Mouse (Mus musculus): ENCODE measurements at regions not wholly inside any gene's neighbourhood (a gene's known extent, or its start where the extent isn't known, plus 50 kb on each side); places are given as distances from the start of the nearest gene placed in this dataset.

- Histone ChIP-seq H3K4me1 (replicated peaks; ENCODE audit: control insufficient read depth, insufficient read depth, low read length) (no peaks in the 10 kb centered on the region), H3K4me2 (ENCODE audit: low read depth, low read length, severe bottlenecking) (no peak overlapping the region), H3K36me3 (ENCODE audit: control insufficient read depth, insufficient read depth, low read length) (no peaks in the 10 kb centered on the region), H3K27ac (ENCODE audit: low read depth, low read length) (no peak overlapping the region), H3K4me3 (ENCODE audit: low read depth, low read length) (no peak overlapping the region), H3K9ac (ENCODE audit: low read length) (no peak overlapping the region), H3K9me3 (ENCODE audit: control insufficient read depth, low read length) (no peaks in the 10 kb centered on the region), H3K27me3 (ENCODE audit: control insufficient read depth, insufficient read depth, low read length) (no peaks in the 10 kb centered on the region; the same call in 1 of the 2 replicates)
- WGBS: 88% methylated on average over 5 of the region's 5 CpGs
- ATAC-seq (replicated peaks; ENCODE audit: low FRiP score) (no peak), DNase-seq (ENCODE audit: low spot score) (no peak)
Measured at GRCm38 (mm10) chr8:89468782-89469220, 424.8 kb upstream of the Sall1 start.

GRCm38 (mm10) chr8:89465211-89465753 is 421.3 kb upstream of the Sall1 start:
- H3K4me2 ChIP-seq (ENCODE audit: low read depth, low read length, severe bottlenecking): no peak overlapping the region
- H3K36me3 ChIP-seq (ENCODE audit: control insufficient read depth, insufficient read depth, low read length): no peaks in the 10 kb centered on the region
- no peak overlapping the region for H3K27ac ChIP-seq (ENCODE audit: low read depth, low read length)
- no peak for DNase-seq (ENCODE audit: low spot score)
- H3K4me1 ChIP-seq (replicated peaks; ENCODE audit: control insufficient read depth, insufficient read depth, low read length): no peaks in the 10 kb centered on the region
- H3K9ac ChIP-seq (ENCODE audit: low read length): no peak overlapping the region
- no peak overlapping the region for H3K4me3 ChIP-seq (ENCODE audit: low read depth, low read length)
- H3K27me3 ChIP-seq (ENCODE audit: control insufficient read depth, insufficient read depth, low read length): no peaks in the 10 kb centered on the region; the same call in 1 of the 2 replicates
- 81% methylated on average over 13 of the region's 13 CpGs for WGBS
- no peak for ATAC-seq (replicated peaks; ENCODE audit: low FRiP score)
- H3K9me3 ChIP-seq (ENCODE audit: control insufficient read depth, low read length): no peaks in the 10 kb centered on the region

- WGBS: 56% methylated on average over 4 of the region's 4 CpGs
- no peak for DNase-seq (ENCODE audit: low spot score)
- H3K9ac ChIP-seq (ENCODE audit: low read length): no peak overlapping the region
- H3K36me3 ChIP-seq (ENCODE audit: control insufficient read depth, insufficient read depth, low read length): no peaks in the 10 kb centered on the region
- no peaks in the 10 kb centered on the region for H3K27me3 ChIP-seq (ENCODE audit: control insufficient read depth, insufficient read depth, low read length)
- no peaks in the 10 kb centered on the region for H3K9me3 ChIP-seq (ENCODE audit: control insufficient read depth, low read length)
- no peaks in the 10 kb centered on the region for H3K4me1 ChIP-seq (replicated peaks; ENCODE audit: control insufficient read depth, insufficient read depth, low read length)
- H3K4me3 ChIP-seq (ENCODE audit: low read depth, low read length): no peak overlapping the region
- H3K4me2 ChIP-seq (ENCODE audit: low read depth, low read length, severe bottlenecking): no peak overlapping the region
- ATAC-seq (replicated peaks; ENCODE audit: low FRiP score): no peak
- H3K27ac ChIP-seq (ENCODE audit: low read depth, low read length): no peak overlapping the region
Measured at GRCm38 (mm10) chr8:89456517-89456916, 412.6 kb upstream of the Sall1 start.

- ATAC-seq (replicated peaks; ENCODE audit: low FRiP score) (no peak), DNase-seq (ENCODE audit: low spot score) (no peak)
- no peak overlapping the region for H3K4me3 ChIP-seq (ENCODE audit: low read depth, low read length)
- H3K9me3 ChIP-seq (ENCODE audit: control insufficient read depth, low read length): no peaks in the 10 kb centered on the region
- H3K27ac ChIP-seq (ENCODE audit: low read depth, low read length): no peak overlapping the region
- no peak overlapping the region for H3K9ac ChIP-seq (ENCODE audit: low read length)
- 86% methylated on average over 5 of the region's 5 CpGs for WGBS
- H3K27me3 ChIP-seq (ENCODE audit: control insufficient read depth, insufficient read depth, low read length): no peaks in the 10 kb centered on the region
- H3K36me3 ChIP-seq (ENCODE audit: control insufficient read depth, insufficient read depth, low read length): no peaks in the 10 kb centered on the region
- no peak overlapping the region for H3K4me2 ChIP-seq (ENCODE audit: low read depth, low read length, severe bottlenecking)
- H3K4me1 ChIP-seq (replicated peaks; ENCODE audit: control insufficient read depth, insufficient read depth, low read length): no peaks in the 10 kb centered on the region
Measured at GRCm38 (mm10) chr8:89455731-89456130, 411.8 kb upstream of the Sall1 start.

- H3K9me3 ChIP-seq (ENCODE audit: control insufficient read depth, low read length): no peaks in the 10 kb centered on the region
- H3K27ac ChIP-seq (ENCODE audit: low read depth, low read length): no peak overlapping the region
- no peaks in the 10 kb centered on the region for H3K4me1 ChIP-seq (replicated peaks; ENCODE audit: control insufficient read depth, insufficient read depth, low read length)
- WGBS: 82% methylated on average over 7 of the region's 7 CpGs
- H3K36me3 ChIP-seq (ENCODE audit: control insufficient read depth, insufficient read depth, low read length): no peaks in the 10 kb centered on the region
- ATAC-seq (replicated peaks; ENCODE audit: low FRiP score): no peak
- H3K4me2 ChIP-seq (ENCODE audit: low read depth, low read length, severe bottlenecking): no peak overlapping the region
- H3K27me3 ChIP-seq (ENCODE audit: control insufficient read depth, insufficient read depth, low read length): no peaks in the 10 kb centered on the region
- no peak overlapping the region for H3K4me3 ChIP-seq (ENCODE audit: low read depth, low read length)
- no peak overlapping the region for H3K9ac ChIP-seq (ENCODE audit: low read length)
- no peak for DNase-seq (ENCODE audit: low spot score)
Measured at GRCm38 (mm10) chr8:89454197-89454596, 410.2 kb upstream of the Sall1 start.

- Histone ChIP-seq H3K27ac (ENCODE audit: low read depth, low read length) (no peak overlapping the region), H3K9ac (ENCODE audit: low read length) (no peak overlapping the region), H3K4me1 (replicated peaks; ENCODE audit: control insufficient read depth, insufficient read depth, low read length) (no peaks in the 10 kb centered on the region), H3K9me3 (ENCODE audit: control insufficient read depth, low read length) (no peaks in the 10 kb centered on the region), H3K27me3 (ENCODE audit: control insufficient read depth, insufficient read depth, low read length) (no peaks in the 10 kb centered on the region), H3K4me2 (ENCODE audit: low read depth, low read length, severe bottlenecking) (no peak overlapping the region), H3K36me3 (ENCODE audit: control insufficient read depth, insufficient read depth, low read length) (no peaks in the 10 kb centered on the region), H3K4me3 (ENCODE audit: low read depth, low read length) (no peak overlapping the region)
- DNase-seq (ENCODE audit: low spot score) (no peak), ATAC-seq (replicated peaks; ENCODE audit: low FRiP score) (no peak)
- 90% methylated on average over 2 of the region's 2 CpGs for WGBS
Measured at GRCm38 (mm10) chr8:89453724-89454123, 409.8 kb upstream of the Sall1 start.

- Histone ChIP-seq H3K27ac (ENCODE audit: low read depth, low read length) (no peak overlapping the region), H3K36me3 (ENCODE audit: control insufficient read depth, insufficient read depth, low read length) (no peaks in the 10 kb centered on the region), H3K4me1 (replicated peaks; ENCODE audit: control insufficient read depth, insufficient read depth, low read length) (no peaks in the 10 kb centered on the region), H3K27me3 (ENCODE audit: control insufficient read depth, insufficient read depth, low read length) (no peaks in the 10 kb centered on the region), H3K4me2 (ENCODE audit: low read depth, low read length, severe bottlenecking) (no peak overlapping the region), H3K9ac (ENCODE audit: low read length) (no peak overlapping the region), H3K9me3 (ENCODE audit: control insufficient read depth, low read length) (no peaks in the 10 kb centered on the region), H3K4me3 (ENCODE audit: low read depth, low read length) (no peak overlapping the region)
- DNase-seq (ENCODE audit: low spot score): no peak
- 82% methylated on average over 5 of the region's 5 CpGs for whole genome bisulfite sequencing
- no peak for ATAC-seq (replicated peaks; ENCODE audit: low FRiP score)
Measured at GRCm38 (mm10) chr8:89444466-89444865, 400.5 kb upstream of the Sall1 start.

- no peaks in the 10 kb centered on the region for H3K4me1 ChIP-seq (replicated peaks; ENCODE audit: control insufficient read depth, insufficient read depth, low read length)
- no peak overlapping the region for H3K27ac ChIP-seq (ENCODE audit: low read depth, low read length)
- H3K36me3 ChIP-seq (ENCODE audit: control insufficient read depth, insufficient read depth, low read length): no peaks in the 10 kb centered on the region
- ATAC-seq (replicated peaks; ENCODE audit: low FRiP score) (no peak), DNase-seq (ENCODE audit: low spot score) (no peak)
- H3K27me3 ChIP-seq (ENCODE audit: control insufficient read depth, insufficient read depth, low read length): no peaks in the 10 kb centered on the region
- H3K4me3 ChIP-seq (ENCODE audit: low read depth, low read length): no peak overlapping the region
- H3K9ac ChIP-seq (ENCODE audit: low read length): no peak overlapping the region
- no peaks in the 10 kb centered on the region for H3K9me3 ChIP-seq (ENCODE audit: control insufficient read depth, low read length)
- WGBS: 88% methylated on average over 6 of the region's 6 CpGs
- H3K4me2 ChIP-seq (ENCODE audit: low read depth, low read length, severe bottlenecking): no peak overlapping the region
Measured at GRCm38 (mm10) chr8:89439304-89439703, 395.3 kb upstream of the Sall1 start.

- no peak overlapping the region for H3K27ac ChIP-seq (ENCODE audit: low read depth, low read length)
- H3K4me2 ChIP-seq (ENCODE audit: low read depth, low read length, severe bottlenecking): no peak overlapping the region
- H3K9me3 ChIP-seq (ENCODE audit: control insufficient read depth, low read length): no peaks in the 10 kb centered on the region
- no peak overlapping the region for H3K4me3 ChIP-seq (ENCODE audit: low read depth, low read length)
- H3K9ac ChIP-seq (ENCODE audit: low read length): no peak overlapping the region
- 98% methylated on average over 3 of the region's 3 CpGs for WGBS
- H3K27me3 ChIP-seq (ENCODE audit: control insufficient read depth, insufficient read depth, low read length): no peaks in the 10 kb centered on the region
- DNase-seq (ENCODE audit: low spot score): no peak
- no peaks in the 10 kb centered on the region for H3K4me1 ChIP-seq (replicated peaks; ENCODE audit: control insufficient read depth, insufficient read depth, low read length)
- H3K36me3 ChIP-seq (ENCODE audit: control insufficient read depth, insufficient read depth, low read length): no peaks in the 10 kb centered on the region
- no peak for ATAC-seq (replicated peaks; ENCODE audit: low FRiP score)
Measured at GRCm38 (mm10) chr8:89426969-89427368, 383.0 kb upstream of the Sall1 start.
